Mouse (Mus musculus) skeletal muscle tissue, adult 2 months (tissue): ENCODE data around the gene Ints7.

Source experiments
- DNase-seq: peaks from one replicate; pipeline ENCODE4 v3.0.0-alpha.2; 2012; ENCODE audit warnings: low read depth, low spot score

Gene Ints7

DNA sequence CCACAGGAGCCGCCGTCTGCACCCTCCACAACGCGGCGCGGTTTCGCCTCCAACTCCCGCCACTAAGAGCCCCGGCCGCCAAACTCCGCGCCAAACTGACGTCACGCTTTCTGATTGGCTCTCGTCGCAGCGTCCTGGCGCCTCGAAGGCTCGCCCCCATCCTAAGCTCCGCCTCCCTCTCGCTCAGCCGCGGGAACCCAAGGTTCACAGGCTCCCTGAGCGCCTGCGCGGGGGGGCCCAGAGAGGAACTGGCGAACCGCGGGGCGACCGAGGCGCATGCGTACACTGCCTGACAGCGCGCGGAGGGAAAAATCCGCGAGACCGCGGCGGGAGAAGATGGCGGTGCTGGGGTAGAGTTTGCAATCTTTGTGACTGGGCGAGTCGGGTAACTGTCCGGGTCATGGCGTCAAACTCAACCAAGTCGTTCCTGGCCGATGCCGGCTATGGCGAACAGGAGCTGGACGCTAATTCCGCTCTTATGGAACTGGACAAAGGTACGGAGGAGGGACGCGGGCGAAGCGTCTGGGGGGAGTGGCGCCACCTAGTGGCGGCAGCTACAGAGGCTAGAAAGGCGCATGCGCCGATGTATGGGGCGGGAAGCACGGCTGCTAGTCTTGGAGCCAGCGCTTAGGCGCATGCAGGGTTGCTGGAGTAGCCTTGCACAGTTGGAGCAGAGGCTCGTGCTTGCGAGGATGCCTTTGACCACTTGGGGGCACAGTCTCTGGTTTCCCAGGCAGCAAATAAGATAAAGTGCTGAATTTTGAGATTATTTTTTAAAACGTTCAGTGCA lies at the start of gene Ints7, which contains the start of gene Dtl:
Gene Ints7 (plus strand): TSS at position 179 of the 790 bp plus-strand sequence.
Gene Dtl (minus strand): TSS at position 87 of the 790 bp plus-strand sequence.
- DNase-seq = peak; percentile 99

DNA sequence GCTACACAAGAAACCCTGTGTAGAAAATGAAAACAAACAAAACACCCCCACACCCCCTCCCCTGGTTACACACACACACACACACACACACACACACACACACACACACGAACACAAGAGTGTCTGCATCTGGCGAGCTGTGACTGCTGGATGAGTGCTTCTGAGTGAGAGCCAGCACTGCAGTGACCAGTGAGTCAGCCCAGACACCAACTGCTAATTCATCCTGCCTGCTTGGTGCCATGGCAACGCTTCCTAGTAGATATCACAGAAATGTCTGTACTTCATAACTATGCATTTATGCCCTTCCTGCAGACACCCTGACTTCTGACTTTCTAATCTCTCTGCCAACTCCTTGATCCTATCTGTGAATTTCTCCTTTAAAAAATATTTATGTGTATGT lies 48.3 kb upstream of the Ints7 start:
- no peak for DNase-seq

DNA sequence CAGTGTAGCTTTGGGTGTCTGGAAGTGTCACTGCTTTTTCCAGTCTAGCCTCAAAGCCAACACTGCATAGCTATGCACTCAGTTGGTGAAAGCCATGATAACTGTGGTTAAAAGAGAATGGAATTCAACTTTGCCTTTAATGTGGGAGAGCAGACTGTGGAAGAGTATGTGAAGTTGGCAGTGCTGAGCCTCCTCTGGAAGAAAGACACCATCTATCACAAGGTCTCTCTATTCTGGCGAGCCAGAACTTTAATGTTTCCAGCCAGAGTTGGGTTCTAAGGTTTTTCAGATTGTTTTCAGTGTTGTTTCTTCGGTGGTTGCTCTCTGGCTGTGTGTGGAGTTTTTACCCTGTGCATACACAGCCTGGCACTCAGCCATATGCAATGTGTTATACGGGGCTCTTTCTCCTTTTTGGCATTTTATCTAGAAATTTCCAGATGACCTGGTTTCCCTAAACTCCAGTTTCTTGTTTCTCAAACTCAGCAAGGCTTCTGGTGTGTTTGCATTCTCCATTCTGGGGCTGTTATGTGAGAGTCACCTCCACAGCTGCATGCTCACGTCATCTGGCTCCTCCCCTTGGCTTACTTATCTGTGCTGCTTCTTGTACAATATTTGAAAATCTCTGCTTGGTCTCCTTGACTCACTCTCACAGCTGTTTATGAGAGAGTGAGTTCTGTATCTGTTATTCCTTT lies 47.4 kb upstream of the Ints7 start:
- peak; percentile 61 for DNase-seq

DNA sequence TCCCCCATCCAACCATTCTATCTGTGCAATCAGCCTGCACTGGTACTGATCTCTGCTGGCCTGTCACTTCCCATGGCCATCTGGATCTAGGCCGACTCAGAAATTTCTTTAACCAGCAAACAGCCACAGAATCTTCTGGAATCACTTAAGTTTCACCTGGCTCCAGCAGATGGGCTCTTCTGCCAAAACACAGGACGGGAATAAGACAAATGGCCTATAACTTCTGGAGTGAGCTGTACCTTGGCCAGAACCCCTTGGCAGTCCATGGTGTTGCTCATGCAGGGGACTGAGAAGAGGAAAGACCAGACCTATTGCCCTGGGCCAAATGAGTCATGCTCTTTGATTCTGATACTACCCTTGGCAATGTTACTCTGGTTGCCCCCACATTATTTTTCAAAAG lies 46.0 kb upstream of the Ints7 start:
- peak; percentile 81 for DNase-seq

DNA sequence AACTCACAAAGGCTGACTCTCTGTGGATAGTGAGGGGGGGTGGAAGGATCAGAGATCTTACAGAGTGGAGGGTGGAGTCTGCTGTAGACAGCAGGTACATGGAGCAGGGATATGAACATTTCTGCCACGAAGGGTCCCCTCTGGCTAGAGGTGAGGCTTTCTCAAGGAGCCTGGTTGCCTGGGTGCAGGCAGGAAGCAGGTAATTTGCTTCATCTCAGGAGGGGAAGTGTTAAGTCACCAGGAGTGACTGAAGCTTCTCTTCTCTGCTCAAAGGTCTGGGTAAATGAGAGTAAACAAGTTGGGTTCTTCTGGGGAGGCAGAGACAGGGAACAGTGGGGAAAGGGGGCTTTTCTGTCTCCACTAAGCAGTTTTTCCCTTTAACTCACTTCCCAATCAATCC lies 44.4 kb upstream of the Ints7 start:
- no peak for DNase-seq

DNA sequence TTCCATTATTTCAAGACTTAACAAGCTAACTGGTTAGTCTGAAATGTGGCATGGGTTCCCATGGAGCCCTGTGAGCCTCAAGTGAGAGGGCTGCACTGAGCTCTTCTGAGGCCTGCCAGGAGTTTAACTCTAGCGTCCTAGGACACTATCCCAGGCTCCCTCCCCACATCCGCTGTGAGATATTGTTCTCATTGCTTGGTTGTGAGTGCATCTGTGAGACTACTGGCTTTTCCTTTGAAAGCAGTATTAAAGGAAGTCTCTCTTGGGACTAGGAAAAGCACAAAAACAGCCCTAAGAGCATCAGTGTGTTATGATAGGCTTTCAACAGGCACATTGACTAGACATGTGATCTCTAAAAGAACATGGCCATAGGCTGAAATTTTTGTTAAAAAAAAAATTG lies 40.5 kb upstream of the Ints7 start:
- DNase-seq = peak; percentile 30

DNA sequence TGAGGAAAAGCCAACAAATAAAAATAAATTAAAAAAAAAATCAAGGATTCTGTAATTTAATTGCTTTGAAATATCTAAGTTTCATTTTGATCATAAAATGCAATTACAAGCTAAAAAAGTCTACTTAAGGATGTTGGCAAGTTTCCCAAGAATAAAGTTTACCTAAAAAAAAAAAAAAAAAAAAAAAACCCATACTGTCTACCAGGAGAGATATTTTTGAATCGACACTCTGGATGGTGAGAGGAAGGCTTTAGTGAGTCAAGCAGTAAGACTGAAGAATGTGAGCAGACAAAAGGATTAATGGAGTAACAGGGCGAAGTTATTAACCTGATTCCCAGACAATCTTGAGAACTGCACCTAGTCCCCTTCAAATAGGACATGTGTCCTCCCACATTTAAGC lies 35.1 kb upstream of the Ints7 start:
- DNase-seq = no peak

DNA sequence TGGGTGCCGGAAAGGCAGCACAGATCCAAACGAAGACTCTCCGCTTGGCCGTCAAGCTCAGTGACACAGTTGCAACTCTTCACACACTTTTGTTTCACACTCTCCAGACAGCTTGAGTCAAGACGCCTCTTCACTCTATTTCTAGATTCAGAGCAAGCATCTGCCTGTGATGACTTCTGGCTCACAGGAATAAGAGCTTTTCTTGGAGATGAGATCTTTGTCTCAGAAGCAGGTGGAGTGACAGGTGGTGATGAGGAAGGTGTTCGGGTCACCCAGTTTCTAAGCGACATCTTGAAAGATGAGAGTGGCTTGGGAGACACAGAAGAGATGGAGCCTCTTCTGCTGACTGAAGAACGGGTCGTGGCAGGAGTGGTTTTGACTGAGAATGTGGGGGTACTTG lies 34.4 kb upstream of the Ints7 start:
- DNase-seq = no peak

DNA sequence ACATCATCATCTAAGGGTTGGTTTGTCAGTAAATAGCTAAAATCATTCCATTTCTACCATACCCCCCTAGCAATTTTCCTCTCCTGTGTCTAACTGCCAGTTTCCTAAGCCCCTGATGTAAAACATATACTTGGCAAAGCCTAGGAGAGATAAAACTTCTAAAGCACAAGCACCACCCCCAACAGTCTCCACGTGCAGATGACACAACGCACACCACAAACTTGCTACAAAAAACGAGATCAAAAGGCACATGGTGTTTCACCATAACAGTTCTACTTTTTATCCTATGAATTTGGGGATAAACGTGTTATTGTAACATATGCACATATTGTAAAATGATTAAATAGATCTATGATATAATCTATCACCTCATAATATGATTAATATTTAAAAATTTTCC lies 33.8 kb upstream of the Ints7 start:
- no peak for DNase-seq

DNA sequence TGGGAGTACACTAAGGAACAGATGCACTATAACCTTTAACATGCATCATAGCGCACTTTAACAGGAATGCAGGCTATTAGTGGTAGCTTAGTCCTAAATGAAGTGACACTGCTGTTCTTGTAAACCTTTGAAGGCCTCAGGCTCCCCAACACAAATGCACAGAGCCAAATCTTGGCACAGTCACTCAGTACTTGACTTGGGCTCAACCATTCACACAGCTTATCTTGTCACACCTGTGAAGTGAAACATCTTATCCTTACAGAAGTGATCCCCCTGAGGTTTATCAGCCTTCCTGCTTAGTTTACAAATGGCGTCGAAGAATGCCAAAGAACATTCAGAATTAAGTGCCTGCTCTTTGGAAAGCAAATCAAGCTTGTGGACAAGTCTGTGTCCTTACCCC lies 31.7 kb upstream of the Ints7 start:
- no peak for DNase-seq

DNA sequence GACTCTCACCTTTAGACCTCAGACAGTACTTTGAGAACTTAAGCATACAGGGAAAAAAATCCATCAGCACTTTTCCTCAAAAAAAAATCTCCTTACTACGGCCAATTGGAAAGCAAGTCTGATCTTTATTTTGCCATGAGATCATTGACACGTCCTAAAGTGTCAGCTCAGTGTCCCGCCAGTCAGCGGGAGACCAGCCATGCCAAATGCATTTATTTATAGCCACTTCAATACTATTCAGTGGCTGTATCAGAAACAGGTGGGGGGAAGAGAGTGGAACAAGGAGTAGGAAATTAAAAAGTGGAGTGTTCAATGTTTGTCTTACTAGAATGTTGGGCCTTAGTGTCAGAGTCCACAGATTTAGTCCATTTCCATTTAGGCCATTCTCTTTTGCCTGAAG lies 24.6 kb upstream of the Ints7 start:
- peak; percentile 69 for DNase-seq

DNA sequence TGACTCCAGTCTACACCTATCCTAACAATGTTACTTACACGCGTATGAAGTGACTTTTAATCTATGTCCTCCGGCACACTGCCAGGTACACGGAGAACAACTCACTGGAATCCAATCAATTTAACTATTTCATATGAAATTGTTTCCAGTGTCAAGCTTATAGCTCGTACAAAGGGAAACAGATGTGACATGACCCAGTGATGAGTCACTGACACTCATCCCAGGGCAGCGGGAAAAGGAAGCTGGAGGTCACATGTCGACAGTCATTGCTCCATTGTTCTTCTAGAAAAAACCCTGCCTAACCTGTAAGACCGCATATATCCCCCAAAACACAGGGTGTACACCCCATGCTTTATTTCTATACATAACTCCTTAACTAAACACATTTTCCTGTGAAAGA lies 18.3 kb upstream of the Ints7 start:
- no peak for DNase-seq

DNA sequence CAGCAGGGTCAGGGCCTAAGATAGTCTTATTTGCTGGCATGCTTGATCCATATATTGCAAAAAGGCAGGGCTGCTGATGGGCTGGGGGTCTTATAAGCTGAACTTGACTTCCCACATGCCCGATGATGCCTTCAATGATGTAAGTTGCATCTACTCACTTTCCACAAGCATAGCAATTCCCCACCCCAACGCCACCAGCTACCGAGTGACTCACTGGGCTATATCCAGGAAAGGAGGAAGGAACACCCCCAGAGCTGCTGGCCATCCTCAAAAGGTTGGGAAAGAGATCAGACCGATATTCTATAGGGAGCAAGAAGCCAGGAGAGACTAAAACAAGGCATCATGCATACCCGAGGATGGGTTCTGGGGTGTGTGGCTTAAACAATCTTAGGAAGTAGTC lies 15.7 kb upstream of the Ints7 start:
- no peak for DNase-seq

DNA sequence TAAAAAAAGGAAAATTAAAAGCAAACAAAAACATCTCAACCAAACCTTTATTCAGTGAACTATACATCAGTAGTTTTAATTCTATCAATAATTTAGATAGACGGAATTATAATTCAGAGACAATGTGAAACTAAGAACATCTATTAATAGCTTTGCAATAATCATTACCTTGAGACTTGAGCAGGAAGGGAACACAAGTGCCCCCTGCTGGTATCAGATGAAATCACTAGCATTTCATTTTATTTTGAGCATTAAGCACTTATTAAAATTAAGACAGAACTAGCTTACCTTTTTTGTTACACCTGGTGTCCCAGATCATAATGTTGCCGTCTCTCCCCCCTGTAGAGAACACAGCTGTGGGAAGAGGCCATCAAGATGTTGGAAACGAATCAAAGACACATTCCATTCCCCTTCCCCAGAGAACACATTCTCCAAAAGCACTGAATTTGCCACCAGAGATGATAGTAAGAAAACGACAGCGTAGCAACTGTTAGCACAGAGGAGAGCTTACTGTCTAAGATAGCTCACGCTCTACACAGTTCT lies 12.5 kb upstream of the Ints7 start:
- peak; percentile 39 for DNase-seq

DNA sequence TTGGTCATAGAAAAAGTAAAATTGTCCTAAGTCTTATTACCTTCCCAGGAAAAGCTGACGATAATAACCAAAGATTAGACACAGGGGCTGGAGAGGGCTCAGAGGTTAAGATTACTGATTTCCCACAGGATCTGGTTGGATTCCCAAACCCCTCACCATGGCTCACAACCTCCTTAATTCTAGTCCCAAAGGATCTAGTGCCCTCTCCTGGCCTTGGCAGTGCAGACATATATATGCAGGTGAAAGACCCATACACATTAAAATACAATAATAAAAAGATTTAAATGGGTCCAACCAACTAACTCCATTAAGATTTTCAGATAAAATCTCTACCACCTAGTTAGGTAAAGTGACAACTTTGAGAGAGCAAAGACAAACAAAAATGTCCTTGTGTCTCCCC lies 7.6 kb upstream of the Ints7 start:
- DNase-seq = no peak

DNA sequence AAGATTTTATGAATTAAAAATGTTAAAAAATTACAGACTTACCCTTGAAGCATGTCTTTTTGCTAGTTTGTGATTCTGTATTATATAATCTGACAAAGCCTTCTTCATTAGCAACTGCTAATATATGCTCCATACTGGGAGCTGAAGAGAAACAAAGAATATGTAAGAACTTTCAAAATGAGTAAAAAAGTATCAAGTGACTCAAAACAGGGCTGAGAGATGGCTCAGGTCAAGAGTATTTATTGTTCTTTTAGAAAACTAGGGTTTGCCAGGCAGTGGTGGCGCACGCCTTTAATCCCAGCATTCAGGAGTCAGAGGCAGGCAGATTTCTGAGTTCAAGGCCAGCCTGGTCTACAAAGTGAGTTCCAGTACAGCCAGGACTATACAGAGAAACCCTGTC lies 5.8 kb upstream of the Ints7 start:
- no peak for DNase-seq

DNA sequence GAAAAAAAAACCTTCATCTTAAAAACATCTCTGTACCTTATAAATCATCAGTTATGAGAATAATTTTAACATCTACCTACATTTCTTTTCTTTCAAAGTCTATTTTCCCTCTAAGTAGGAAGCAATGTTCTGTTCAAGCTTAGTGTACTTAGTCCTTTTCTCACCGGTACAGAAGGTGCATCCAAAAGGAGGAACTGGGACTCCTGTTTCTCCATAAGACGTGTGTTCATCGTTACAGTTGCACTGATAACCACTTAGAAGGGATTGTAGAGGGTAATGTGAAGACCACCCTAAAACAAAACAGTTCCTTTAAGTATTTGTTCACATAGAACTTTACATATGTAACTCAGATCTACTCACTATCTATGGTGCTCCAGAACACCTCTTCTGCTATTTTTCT lies 5.0 kb upstream of the Ints7 start:
- DNase-seq = no peak

DNA sequence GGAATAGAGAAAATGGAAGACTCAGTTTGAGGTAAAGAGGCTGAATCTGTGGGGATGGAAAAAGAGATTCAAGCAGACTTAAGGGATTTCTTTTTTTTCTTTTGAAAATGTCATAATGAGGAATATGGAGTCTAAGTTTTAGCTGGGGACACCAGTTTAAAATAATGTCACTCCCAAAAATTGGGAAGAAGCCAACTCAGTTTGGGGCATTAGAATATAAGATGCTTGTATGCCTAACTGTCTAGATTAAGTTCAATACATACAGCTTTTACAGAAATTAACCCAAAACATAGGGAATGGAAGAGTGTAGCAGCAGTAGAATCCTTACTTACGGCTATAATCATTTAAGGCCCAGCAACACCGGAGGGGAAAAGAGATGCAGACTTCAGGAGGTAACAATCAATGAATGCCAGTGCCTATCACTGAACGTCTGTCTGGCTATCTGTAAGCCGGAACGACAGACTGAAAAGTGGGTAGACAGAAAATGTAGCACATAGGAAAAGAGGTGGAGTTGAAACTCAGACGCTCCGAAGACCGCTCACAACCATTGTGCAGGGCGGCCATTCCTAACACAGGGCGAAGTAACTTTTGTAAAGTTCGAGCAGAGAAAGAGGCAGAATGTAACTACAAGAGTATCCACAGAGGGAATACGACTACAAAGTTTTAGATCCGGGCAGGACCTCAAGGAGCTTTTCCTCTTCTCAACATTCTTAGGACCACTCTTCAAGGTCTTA lies 1.4 kb upstream of the Ints7 start:
- DNase-seq = no peak

DNA sequence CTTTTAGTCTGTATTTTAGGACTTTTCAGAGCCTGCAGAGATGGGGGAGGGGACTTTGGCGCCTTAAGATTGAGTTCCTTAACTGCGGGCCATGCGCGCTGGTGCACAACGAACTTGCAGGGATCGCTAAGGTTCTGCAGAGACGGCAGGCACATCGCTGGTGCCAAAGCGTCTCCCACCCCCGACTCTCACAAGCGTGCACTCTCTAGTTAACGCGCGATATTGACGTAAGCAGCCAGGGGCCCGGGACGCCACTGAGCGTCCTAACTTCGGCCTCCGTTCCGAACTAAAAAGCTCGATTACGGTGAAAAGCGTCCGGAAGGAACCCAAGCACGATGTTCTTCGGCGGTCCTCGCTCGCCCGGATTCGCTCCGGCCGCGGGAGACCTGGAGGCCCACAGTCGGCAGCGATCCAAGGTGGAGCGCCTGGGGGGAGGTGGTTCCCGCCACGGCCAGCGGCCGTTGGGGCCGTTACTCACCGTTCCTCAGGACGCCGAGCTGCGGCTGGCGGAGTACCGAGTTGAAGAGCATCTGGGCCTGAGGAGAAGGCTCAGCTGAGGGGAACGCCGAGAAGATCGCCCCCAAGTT lies 472 bp upstream of the Ints7 start:
- DNase-seq = no peak

DNA sequence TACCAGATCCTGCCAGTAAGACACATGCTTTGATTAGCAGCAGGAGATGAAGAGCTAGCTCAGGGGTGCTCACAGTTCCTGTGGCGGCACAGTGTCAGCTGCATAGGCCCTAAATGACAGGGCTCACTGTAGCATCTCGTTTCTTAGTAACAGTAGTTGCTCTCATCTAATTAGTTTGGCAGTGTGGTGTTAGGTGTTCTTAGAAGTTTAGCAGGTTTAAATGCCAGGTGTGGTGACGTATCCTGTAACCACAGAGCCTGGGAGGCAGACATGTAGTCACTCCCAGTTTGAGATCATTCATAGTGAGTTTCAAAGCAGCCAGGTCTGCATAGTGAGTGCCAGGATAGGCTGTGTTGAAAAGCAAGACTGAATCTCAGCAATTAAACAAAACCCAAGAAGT lies 4.1 kb downstream of the Ints7 start:
- DNase-seq = no peak

DNA sequence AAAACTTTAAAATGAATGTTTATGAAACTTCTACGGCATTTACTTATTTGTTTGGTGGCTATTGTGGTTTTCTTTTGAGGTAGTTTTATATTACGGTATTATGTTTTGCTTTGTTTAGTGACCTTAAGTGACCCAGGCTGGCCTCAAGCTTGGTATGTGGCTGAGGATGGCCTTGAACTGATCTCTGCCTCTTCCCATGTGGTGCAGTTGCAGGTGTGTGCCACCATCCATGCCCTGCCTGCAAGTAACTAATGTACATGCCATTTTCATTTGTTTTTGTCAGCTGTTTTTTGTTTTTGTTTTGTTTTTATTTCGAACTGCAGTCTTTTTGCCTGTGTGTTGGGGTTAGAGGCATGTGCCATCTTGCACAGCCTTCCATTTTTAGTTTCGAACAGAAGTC lies 6.2 kb downstream of the Ints7 start:
- DNase-seq = no peak

DNA sequence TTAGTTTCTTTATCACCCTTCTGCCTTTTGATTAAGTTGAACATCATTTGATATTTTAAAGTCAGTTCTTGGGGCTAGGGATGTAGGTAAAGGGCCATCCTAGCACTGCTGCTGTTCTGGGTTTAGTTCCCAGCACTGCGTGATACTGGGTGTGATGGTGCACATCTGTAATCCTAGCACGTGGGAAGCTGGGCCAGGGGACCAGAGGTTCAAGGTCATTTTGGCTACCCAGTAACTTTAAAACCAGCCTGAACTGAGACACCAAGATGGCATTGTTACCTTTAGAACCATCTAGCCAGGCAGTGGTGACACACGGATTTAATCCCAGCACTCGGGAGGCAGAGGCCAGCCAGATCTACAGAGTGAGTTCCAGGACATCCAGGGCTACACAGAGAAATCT lies 8.4 kb downstream of the Ints7 start:
- no peak for DNase-seq
